Mouse (Mus musculus): ENCODE measurements around the gene Stox2. TPM values are rescaled to one million over a fixed set of nuclear protein-coding genes. Genes with fewer than 3 reads are reported as not detected.

Gene Stox2
- total RNA-seq, 2 experiments from 2014 or later = 10.1 to 13.6 TPM

GRCm38 (mm10) chr8:47369044-47369769 is 77.0 kb downstream of the Stox2 start:
- intact Hi-C loops (cut with DNase I) = loop anchor here (5.0 kb wide), 2 partner anchors 82 to 162 kb away; no protein-coding TSS in a partner anchor
- DNase-seq = no peak

GRCm38 (mm10) chr8:47367029-47367428 is 79.1 kb downstream of the Stox2 start:
- intact Hi-C loops (cut with DNase I) = loop anchor here (5.0 kb wide), 2 partner anchors 80 to 160 kb away; no protein-coding TSS in a partner anchor
- no peak for DNase-seq

- DNase-seq = peak in 1 of 2 experiments; percentile 38
- intact Hi-C loops (cut with DNase I) = no loop called here
Measured at GRCm38 (mm10) chr8:47363271-47363670, 82.9 kb downstream of the Stox2 start.

- intact Hi-C loops (cut with DNase I) = no loop called here
- DNase-seq = no peak
Measured at GRCm38 (mm10) chr8:47355340-47355906, 90.7 kb downstream of the Stox2 start.

- intact Hi-C loops (cut with DNase I) = loop anchor here (5.0 kb wide), 1 partner anchor 67 kb away; no protein-coding TSS in a partner anchor
- peak in 1 of 2 experiments; percentile 38 for DNase-seq
Measured at GRCm38 (mm10) chr8:47354523-47355168, 91.5 kb downstream of the Stox2 start.

- intact Hi-C loops (cut with DNase I) = loop anchor here (5.0 kb wide), 1 partner anchor 65 kb away; no protein-coding TSS in a partner anchor
Measured at GRCm38 (mm10) chr8:47351914-47352701, 94.1 kb downstream of the Stox2 start.

GRCm38 (mm10) chr8:47349082-47349481 is 97.1 kb downstream of the Stox2 start:
- intact Hi-C loops (cut with DNase I) = no loop called here
- DNase-seq = no peak

More at GRCm38 (mm10) chr8:47351914-47352701, 94.1 kb downstream of the Stox2 start:
- DNase-seq = peak; percentile 60 to 67

- no peak for DNase-seq
- intact Hi-C loops (cut with DNase I) = no loop called here
Measured at GRCm38 (mm10) chr8:47347809-47348208, 98.4 kb downstream of the Stox2 start.

GRCm38 (mm10) chr8:47345772-47346103 is 100.4 kb downstream of the Stox2 start:
- DNase-seq = no peak
- intact Hi-C loops (cut with DNase I) = no loop called here

- no peak for DNase-seq
- intact Hi-C loops (cut with DNase I) = no loop called here
Measured at GRCm38 (mm10) chr8:47345085-47345771, 100.9 kb downstream of the Stox2 start.

GRCm38 (mm10) chr8:47341474-47341873 is 104.7 kb downstream of the Stox2 start:
- intact Hi-C loops (cut with DNase I) = no loop called here
- DNase-seq = no peak

- intact Hi-C loops (cut with DNase I) = no loop called here
- DNase-seq = no peak
Measured at GRCm38 (mm10) chr8:47338691-47339323, 107.4 kb downstream of the Stox2 start.

- intact Hi-C loops (cut with DNase I) = no loop called here
- DNase-seq = no peak
Measured at GRCm38 (mm10) chr8:47336433-47336832, 109.7 kb downstream of the Stox2 start.

GRCm38 (mm10) chr8:47335940-47336339 is 110.2 kb downstream of the Stox2 start:
- intact Hi-C loops (cut with DNase I) = no loop called here
- DNase-seq = no peak

- DNase-seq = peak; percentile 17 to 23
- intact Hi-C loops (cut with DNase I) = no loop called here
Measured at GRCm38 (mm10) chr8:47334223-47334757, 111.9 kb downstream of the Stox2 start.

GRCm38 (mm10) chr8:47332941-47333340 is 113.2 kb downstream of the Stox2 start:
- intact Hi-C loops (cut with DNase I) = no loop called here
- no peak for DNase-seq

- intact Hi-C loops (cut with DNase I) = no loop called here
- no peak for DNase-seq
Measured at GRCm38 (mm10) chr8:47330982-47331381, 115.2 kb downstream of the Stox2 start.

- intact Hi-C loops (cut with DNase I) = no loop called here
- no peak for DNase-seq
Measured at GRCm38 (mm10) chr8:47326348-47326747, 119.8 kb downstream of the Stox2 start.

GRCm38 (mm10) chr8:47324117-47324820 is 121.9 kb downstream of the Stox2 start:
- no peak for DNase-seq

More at GRCm38 (mm10) chr8:47324117-47324820, 121.9 kb downstream of the Stox2 start:
- intact Hi-C loops (cut with DNase I) = no loop called here

All from heart, postnatal 36 days (tissue).